Mouse (Mus musculus): ENCODE measurements around the gene Unc93a2. TPM values are rescaled to one million over a fixed set of nuclear protein-coding genes. Genes with fewer than 3 reads are reported as not detected.

Unc93a2 gene
- total RNA-seq, 2 experiments from 2014 or later: 0.10 TPM; not detected in 1

Other genes starting within 250 kb of the Unc93a2 start
- gene Rps6ka2, start 215.3 kb downstream of the Unc93a2 start, total RNA-seq (2021): 10 to 100 TPM; 18.3 to 18.5 TPM
- not detected for gene Tcp10a, start 60.8 kb downstream of the Unc93a2 start, total RNA-seq (2021)
- gene Ttll2, start 32.8 kb downstream of the Unc93a2 start, total RNA-seq (2021): not detected
- gene Gm49630, start 13.5 kb downstream of the Unc93a2 start, total RNA-seq (2021): not detected

All from heart, postnatal 14 days (tissue).